8 mouse cellular contexts compared by ENCODE assay signal in the genomic region with DNA sequence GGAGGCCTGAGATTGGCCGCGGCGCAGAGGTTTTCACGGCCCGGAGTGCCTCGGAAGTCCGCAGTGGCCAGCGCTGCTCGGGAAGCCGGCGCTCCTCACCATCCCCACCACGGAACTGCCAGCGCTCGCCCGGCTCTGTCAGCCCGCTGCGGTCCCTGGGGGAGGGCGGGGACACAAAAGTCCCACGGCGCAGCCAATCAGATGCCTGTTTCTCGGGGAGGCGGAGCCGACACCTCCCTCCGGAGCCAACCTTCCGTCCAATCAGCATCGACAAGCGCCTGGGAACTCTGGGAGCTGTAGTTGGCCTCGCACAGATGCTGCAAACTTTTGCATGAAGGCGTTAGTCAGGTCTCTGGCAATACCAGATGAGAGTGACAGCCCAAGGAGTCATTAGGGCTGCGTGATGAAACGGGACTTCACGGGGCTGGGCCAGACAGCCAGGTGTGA. TPM values are rescaled to one million over a fixed set of nuclear protein-coding genes. Genes with fewer than 3 reads are reported as not detected.
DNase-seq lines count a peak whose midpoint lies in the region; ATAC-seq and TF ChIP-seq lines count a peak whose summit lies in the region.

A gene (minus strand): TSS at position 150 of the 447 bp plus-strand sequence.

- H3K36me3 ChIP-seq in E14TG2a.4 (ENCODE audit: insufficient read depth, low read length): peaks cover 17% of the 10 kb centered on the region
- H3K36me3 ChIP-seq in forebrain, embryonic 12.5 days (replicated peaks): no peaks in the 10 kb centered on the region
- no peaks in the 10 kb centered on the region for H3K36me3 ChIP-seq in heart, postnatal 0 days (replicated peaks; ENCODE audit: control insufficient read depth, insufficient read depth, low read length)
- H3K36me3 ChIP-seq in liver, embryonic 16.5 days (ENCODE audit: control insufficient read depth, insufficient read depth): no peaks in the 10 kb centered on the region
- no peaks in the 10 kb centered on the region for H3K36me3 ChIP-seq in neural tube, embryonic 13.5 days
- H3K36me3 ChIP-seq in testis, adult 2 months (ENCODE audit: control insufficient read depth, insufficient read depth, low read length): no peaks in the 10 kb centered on the region

- H3K27me3 ChIP-seq in E14TG2a.4 (ENCODE audit: insufficient read depth, low read length): no peaks in the 10 kb centered on the region
- peaks cover 19% of the 10 kb centered on the region for H3K27me3 ChIP-seq in forebrain, embryonic 12.5 days
- H3K27me3 ChIP-seq in heart, postnatal 0 days (ENCODE audit: control insufficient read depth, insufficient read depth, low read length): no peaks in the 10 kb centered on the region
- H3K27me3 ChIP-seq in liver, embryonic 16.5 days (ENCODE audit: control insufficient read depth, insufficient read depth, low read depth, low read length): no peaks in the 10 kb centered on the region
- peaks cover 14% of the 10 kb centered on the region for H3K27me3 ChIP-seq in neural tube, embryonic 13.5 days
- H3K27me3 ChIP-seq in testis, adult 2 months (ENCODE audit: control insufficient read depth, insufficient read depth, low read length): no peaks in the 10 kb centered on the region

- peak within 1 kb of the TSS; percentile 83 for H3K4me2 ChIP-seq in forebrain, embryonic 12.5 days
- peak within 1 kb of the TSS; percentile 84 for H3K4me2 ChIP-seq in heart, postnatal 0 days (ENCODE audit: low read depth, low read length)
- peak within 1 kb of the TSS; percentile 97 for H3K4me2 ChIP-seq in liver, embryonic 16.5 days (ENCODE audit: low read depth, low read length)
- H3K4me2 ChIP-seq in neural tube, embryonic 13.5 days: peak within 1 kb of the TSS; percentile 94

- no peak for TF ChIP-seq CTCF in E14TG2a.4 (conservative IDR thresholded peaks at IDR 0.05; ENCODE audit: low read length)
- no peak for TF ChIP-seq CTCF in heart, postnatal 0 days (IDR thresholded peaks at IDR 0.05; ENCODE audit: low read depth)
- no peak for TF ChIP-seq CTCF in testis, adult 2 months (IDR thresholded peaks at IDR 0.05; ENCODE audit: control insufficient read depth, insufficient read depth, insufficient replicate concordance, low read depth, low read length)

- H3K27ac ChIP-seq in forebrain, embryonic 12.5 days: peak within 1 kb of the TSS; percentile 75
- peak within 1 kb of the TSS; percentile 61 for H3K27ac ChIP-seq in heart, postnatal 0 days (ENCODE audit: low read depth)
- H3K27ac ChIP-seq in liver, embryonic 16.5 days (ENCODE audit: low read length): peak within 1 kb of the TSS; percentile 81
- peak within 1 kb of the TSS; percentile 81 for H3K27ac ChIP-seq in neural tube, embryonic 13.5 days (replicated peaks)
- peak within 1 kb of the TSS; percentile 80 for H3K27ac ChIP-seq in testis, adult 2 months (ENCODE audit: control insufficient read depth, insufficient read depth, low read depth, low read length)

- TF ChIP-seq EP300 in heart, postnatal 0 days (IDR thresholded peaks at IDR 0.05; ENCODE audit: low read depth): no peak

- WGBS in forebrain, embryonic 12.5 days: under 1% methylated on average over 32 of the region's 32 CpGs
- 0% methylated on average over 32 of the region's 32 CpGs for WGBS in heart, postnatal 0 days
- WGBS in liver, embryonic 16.5 days (ENCODE audit: insufficient replicate concordance): 0% methylated on average over 32 of the region's 32 CpGs
- WGBS in neural tube, embryonic 13.5 days: under 1% methylated on average over 32 of the region's 32 CpGs

- peak; percentile 99 for DNase-seq in c-Kit-positive CD71-positive TER-119-positive erythroid progenitor cells, embryonic 14.5 days (ENCODE audit: low spot score)
- peak; percentile 98 for DNase-seq in heart, postnatal 0 days (ENCODE audit: low spot score)
- peak; percentile 97 to 99 for DNase-seq in kidney, postnatal 4 days

- no peaks in the 10 kb centered on the region for H3K9me3 ChIP-seq in E14TG2a.4 (ENCODE audit: low read length)
- no peaks in the 10 kb centered on the region for H3K9me3 ChIP-seq in forebrain, embryonic 12.5 days
- H3K9me3 ChIP-seq in heart, postnatal 0 days (replicated peaks; ENCODE audit: control insufficient read depth, low read length): no peaks in the 10 kb centered on the region
- H3K9me3 ChIP-seq in liver, embryonic 16.5 days (replicated peaks; ENCODE audit: control insufficient read depth, low read length): no peaks in the 10 kb centered on the region
- H3K9me3 ChIP-seq in neural tube, embryonic 13.5 days: no peaks in the 10 kb centered on the region

- ATAC-seq in forebrain, embryonic 12.5 days (ENCODE audit: low FRiP score): peak; percentile 94
- peak; percentile 94 for ATAC-seq in heart, postnatal 0 days (ENCODE audit: insufficient read depth, low read depth)
- ATAC-seq in liver, embryonic 16.5 days (ENCODE audit: low read depth): peak; percentile 91
- ATAC-seq in neural tube, embryonic 13.5 days (ENCODE audit: low read depth): peak; percentile 94

- peaks cover 71% of the 10 kb centered on the region for H3K4me1 ChIP-seq in E14TG2a.4 (replicated peaks; ENCODE audit: low read depth, low read length)
- H3K4me1 ChIP-seq in forebrain, embryonic 12.5 days: peaks cover 19% of the 10 kb centered on the region
- peaks cover 19% of the 10 kb centered on the region; the same call in 1 of the 2 replicates for H3K4me1 ChIP-seq in heart, postnatal 0 days (ENCODE audit: control insufficient read depth, insufficient read depth)
- H3K4me1 ChIP-seq in liver, embryonic 16.5 days (ENCODE audit: control insufficient read depth, low read depth, low read length): peaks cover 70% of the 10 kb centered on the region
- H3K4me1 ChIP-seq in neural tube, embryonic 13.5 days (replicated peaks): peaks cover 22% of the 10 kb centered on the region
- peaks cover 22% of the 10 kb centered on the region for H3K4me1 ChIP-seq in testis, adult 2 months (ENCODE audit: control insufficient read depth, insufficient read depth, low read length)

- peak; percentile 98 for TF ChIP-seq POLR2A in testis, adult 2 months (IDR thresholded peaks at IDR 0.05; ENCODE audit: control insufficient read depth, low read depth, low read length)

- H3K9ac ChIP-seq in forebrain, embryonic 12.5 days: peak within 1 kb of the TSS; percentile 67
- peak within 1 kb of the TSS; percentile 51 for H3K9ac ChIP-seq in heart, postnatal 0 days (replicated peaks; ENCODE audit: low read depth, low read length)
- peak within 1 kb of the TSS; percentile 92 for H3K9ac ChIP-seq in liver, embryonic 16.5 days (ENCODE audit: low read depth, low read length)
- peak within 1 kb of the TSS; percentile 80 for H3K9ac ChIP-seq in neural tube, embryonic 13.5 days

- peak within 1 kb of the TSS; percentile 99 for H3K4me3 ChIP-seq in E14TG2a.4 (replicated peaks; ENCODE audit: low read length)
- H3K4me3 ChIP-seq in forebrain, embryonic 12.5 days (replicated peaks): peak within 1 kb of the TSS; percentile 64
- H3K4me3 ChIP-seq in heart, postnatal 0 days (ENCODE audit: low read depth, low read length): peak within 1 kb of the TSS; percentile 83
- peak within 1 kb of the TSS; percentile 88 for H3K4me3 ChIP-seq in liver, embryonic 16.5 days (ENCODE audit: low read depth, low read length)
- H3K4me3 ChIP-seq in neural tube, embryonic 13.5 days: peak within 1 kb of the TSS; percentile 86
- H3K4me3 ChIP-seq in testis, adult 2 months (ENCODE audit: control insufficient read depth, low read depth, low read length): peak within 1 kb of the TSS; percentile 86

RNA-seq across cellular contexts. Expression of the gene that starts here (rescaled TPM):
- polyA plus RNA-seq in forebrain, embryonic 12.5 days (2016; fragmentation: Nextera tagmentation; extraction: Ambion mirVana): 7.6 and 11.3 TPM in 2 replicates
- 6.2 and 8.9 TPM in 2 replicates for total RNA-seq in heart, postnatal 0 days (2014; rRNA removed; ENCODE audit: low replicate concordance)
- 5.0 and 5.2 TPM in 2 replicates for polyA plus RNA-seq in heart, postnatal 0 days (2015; fragmentation: Nextera tagmentation; extraction: Ambion mirVana)
- polyA plus RNA-seq in liver, embryonic 16.5 days (2015; fragmentation: Nextera tagmentation; extraction: Ambion mirVana): 7.9 and 8.1 TPM in 2 replicates
- polyA plus RNA-seq in neural tube, embryonic 13.5 days (2015; fragmentation: Nextera tagmentation; extraction: Ambion mirVana): 6.8 and 8.5 TPM in 2 replicates
- polyA plus RNA-seq in testis, adult 2 months (2012; rRNA removed): 18.0 and 19.4 TPM in 2 replicates

Comparison
In these comparisons a context has a peak if more than half of its experiments do, and no peak if none do; other contexts are left out.
1. Peak in every context shown above with its lines: DNase-seq, ATAC-seq, H3K4me3 ChIP-seq and H3K27ac ChIP-seq.